Mouse (Mus musculus) urinary bladder, postnatal 4 days (tissue): Measurements from ENCODE around the gene Prpf18.
"Not testable (repeated sequence)": the region's sequence is repeated elsewhere in the genome, so short reads cannot be mapped to it uniquely, and the experiment has no call there.

Source experiments
- DNase-seq, 2 experiments: peaks; one replicate each; pipeline ENCODE4 v3.0.0; 2021 to 2022; ENCODE audit warnings: low spot score in 2 of 2

Gene Prpf18

DNA sequence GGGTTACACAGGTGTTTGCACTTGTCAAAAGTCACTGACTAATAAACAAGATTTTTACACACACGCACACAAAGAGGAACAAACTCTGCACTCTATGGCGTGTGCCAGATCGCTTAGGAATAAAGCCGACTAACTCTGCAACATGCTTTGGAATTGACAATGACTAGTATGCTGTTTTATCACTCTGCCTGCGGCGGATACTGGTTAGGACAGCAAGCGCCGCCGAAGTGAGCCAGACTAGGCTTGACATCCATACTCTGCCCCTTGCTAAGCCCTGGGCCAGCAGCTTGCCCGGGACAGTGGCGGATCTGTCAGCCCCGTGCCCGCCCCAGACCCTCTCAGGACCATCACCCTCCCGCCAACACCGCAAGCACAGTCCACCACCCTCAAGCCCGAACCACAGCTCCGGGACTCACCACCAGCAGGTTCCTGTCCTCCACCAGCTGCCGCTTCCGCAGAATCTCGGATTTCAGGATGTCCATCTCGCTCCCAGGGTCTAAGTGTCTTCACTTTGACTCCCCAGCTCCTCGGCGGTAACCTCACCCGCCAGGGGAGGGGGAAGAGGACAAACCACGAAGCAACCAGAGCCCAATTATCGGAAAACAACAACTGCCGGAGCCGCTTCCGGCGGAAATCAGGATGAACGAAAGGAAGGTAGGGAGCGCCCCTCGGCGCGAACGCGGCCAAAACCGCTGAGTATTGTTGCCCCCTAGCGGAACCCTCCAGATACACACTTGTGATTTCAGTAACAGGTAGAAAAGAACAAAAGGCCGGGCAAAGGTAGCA is at the start of gene Prpf18:
Gene Prpf18 (minus strand): TSS at position 614 of the 786 bp plus-strand sequence.
- peak; percentile 81 to 88 for DNase-seq

DNA sequence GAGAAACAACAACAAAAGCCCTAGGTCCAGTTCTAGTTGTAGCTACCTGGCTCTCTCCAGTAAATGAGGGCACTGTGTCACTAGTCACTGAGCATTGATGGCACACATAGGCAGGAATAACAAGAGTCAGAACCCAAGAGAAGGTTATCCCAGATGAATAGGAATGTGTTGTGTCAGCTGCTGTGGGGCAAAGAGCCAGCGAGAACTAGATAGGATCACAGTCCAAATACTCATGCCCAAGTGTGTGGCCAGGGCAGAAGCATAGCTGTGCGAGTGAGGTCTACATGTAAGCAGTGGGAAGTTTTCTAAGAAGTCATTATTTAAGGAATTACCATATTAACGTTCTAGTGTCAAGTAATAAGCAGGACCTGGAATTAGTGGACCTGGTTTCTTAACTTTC is 28.0 kb upstream of the Prpf18 start:
- DNase-seq = no peak

DNA sequence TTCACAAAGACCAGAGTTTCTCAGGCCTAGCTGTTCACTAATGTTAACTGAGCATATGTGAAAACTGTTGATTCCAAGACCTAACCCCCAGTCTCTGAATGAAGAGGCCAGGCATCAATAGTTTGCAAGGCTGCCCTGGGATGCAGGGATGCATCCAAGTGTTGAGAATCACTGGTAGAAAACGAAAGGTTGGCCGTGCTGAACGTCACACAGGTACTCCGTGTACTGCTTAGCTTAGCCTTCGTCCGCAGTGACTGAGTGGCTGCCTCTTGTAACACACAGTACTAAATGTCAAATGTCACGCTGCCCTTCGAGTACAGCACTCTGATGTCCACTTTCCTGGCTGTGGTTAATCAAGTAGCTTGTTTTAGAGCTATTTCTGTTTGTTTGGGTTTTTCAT is 19.7 kb upstream of the Prpf18 start:
- no peak for DNase-seq

DNA sequence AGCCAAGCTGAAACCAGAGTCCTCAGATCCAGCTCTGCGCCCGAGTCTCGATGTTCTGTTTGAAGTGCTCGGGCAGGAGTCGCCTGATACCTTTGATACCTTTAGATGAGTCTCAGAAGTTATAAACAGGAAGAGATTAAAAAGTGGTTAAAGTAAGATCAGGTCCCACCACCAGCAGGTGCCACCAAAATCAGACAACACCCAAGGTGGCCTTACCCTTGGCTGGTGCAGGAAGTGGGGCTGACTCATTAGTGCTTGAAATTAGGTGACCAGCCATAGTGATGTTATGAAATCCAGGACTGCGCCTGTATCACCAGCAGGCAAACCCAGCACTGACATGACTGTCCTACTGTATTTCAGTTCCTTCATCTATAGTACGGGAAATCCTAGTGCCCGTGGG is 17.8 kb upstream of the Prpf18 start:
- no peak for DNase-seq

DNA sequence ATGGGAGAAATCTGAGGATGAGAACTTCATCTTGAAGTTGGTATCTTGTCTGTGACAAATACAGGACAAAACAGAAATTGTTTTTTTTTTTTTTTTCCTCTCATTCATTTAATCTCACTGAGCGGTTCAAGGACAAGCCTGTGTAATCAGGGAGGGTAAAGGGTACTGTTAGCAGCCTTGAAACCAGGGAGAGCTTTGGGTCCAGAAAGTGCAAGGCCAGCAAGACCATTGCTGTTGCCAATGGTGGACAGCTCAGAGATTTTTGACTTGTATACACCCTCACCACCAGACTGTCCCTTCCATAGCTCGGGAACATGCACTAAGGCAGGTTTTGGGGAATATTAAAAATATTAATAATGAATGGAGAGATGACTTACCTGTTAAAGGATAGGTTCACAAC is 16.7 kb upstream of the Prpf18 start:
- no peak for DNase-seq

DNA sequence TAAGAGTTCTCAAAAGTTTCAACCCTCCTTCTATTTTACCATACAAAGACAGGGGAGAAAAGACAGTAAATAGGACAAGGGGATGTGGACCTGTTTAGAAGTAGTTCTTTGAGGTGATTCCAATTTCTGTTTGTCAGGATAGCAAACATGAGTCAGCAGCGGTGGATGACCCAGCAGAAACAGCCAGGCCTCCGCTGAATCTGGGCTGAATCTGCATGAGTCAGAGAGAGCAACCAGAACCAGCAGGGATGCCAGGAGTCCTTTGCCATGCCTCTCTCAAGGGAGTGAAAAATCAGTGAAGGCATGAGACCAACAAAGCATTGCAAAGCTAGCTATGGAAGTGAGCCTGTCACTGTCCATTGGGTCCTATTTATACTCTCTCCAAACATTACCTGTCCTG is 8.8 kb upstream of the Prpf18 start:
- DNase-seq = no peak

DNA sequence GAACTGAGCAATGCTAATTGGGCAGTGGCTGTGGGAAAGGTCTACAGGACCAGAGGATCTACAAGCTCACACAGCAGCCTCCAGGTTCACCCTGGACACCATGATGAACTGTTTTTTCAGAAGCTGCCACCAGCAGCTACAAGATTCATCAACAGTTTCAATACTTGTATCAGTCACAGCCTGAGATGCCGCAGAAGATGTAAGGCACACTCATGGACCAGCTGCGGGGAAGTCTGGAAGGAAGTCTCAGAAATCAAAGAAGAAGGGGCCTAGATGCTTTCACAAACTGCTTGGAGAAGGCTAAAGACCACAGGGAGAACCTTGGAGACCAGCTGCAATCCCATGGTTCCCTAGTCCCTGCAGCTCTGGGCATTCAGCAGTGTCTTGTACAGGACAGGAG is 2.3 kb downstream of the Prpf18 start:
- DNase-seq = no peak

DNA sequence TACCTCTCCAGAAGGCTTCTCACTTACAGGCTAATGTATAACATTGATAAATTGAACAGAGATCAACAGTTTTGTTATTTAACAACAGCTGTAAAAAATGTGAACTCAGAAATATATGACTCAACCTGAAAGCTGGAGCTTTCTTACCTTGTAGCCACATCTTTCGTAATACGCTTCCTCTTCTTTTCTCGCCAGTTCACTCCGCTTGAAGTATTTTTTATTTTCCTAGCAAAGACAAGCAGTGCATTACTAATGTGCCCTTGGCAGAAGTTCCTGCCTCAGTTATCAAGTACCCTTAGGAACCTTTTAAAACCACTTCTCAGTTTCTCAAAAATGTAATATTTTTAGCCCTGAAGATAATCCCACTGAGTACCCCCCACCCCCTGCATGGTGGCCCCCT is 3.8 kb downstream of the Prpf18 start:
- no peak for DNase-seq

DNA sequence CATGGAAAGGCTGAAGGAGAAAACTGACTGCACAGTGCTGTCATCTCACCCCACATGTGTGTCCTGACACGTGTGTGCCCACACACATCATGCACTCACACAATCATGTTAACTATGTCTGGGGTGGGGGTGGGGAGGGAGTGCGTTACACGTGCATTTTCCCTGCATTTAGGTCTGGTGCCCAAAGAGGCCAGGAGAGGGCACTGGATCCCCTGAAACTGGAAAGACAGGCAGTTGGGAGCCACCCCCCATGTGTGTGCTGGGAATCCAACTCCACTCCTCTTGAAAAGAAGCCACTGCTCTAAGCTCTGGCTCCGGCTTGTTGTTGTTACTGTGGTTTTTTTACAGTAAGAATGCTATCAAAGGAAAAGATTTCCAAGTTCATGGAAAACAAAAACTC is 6.8 kb downstream of the Prpf18 start:
- no peak for DNase-seq

DNA sequence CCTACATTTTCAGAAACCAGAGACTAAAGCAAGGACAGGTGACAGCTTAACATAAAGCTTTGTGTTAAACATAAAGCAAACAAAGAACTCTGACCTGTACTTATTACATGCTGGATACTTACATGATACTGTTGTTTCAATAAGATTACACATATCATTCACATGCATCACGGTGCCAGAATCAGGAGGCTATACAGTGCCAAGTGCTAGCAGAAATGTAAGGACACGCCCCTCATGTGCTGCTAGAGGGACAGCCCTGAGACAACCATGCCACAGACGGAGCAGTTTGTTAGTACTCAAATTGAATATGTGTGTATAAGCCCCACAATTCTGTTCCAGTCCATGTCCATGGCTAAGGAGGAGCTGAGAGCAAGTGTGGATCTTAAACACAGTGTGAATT is 13.7 kb downstream of the Prpf18 start:
- no peak for DNase-seq

DNA sequence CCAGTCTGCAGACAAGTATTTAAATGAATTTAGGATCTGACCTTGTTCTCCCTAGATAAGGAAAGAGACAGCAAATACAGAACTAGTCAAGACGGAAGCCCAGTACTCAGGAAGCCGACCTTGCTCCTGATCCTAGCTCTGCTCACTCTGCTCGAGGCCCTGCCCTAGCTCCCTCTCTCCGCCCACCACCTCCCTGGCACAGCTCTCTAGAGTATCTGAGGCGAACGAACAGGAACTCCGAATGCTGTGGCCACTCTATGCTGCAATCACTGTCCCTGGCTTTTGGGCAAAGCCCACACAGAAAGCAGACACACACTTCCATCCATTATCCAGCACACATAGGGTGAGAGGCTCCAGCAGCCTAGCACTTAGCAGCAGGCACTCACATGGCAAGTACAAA is 15.3 kb downstream of the Prpf18 start:
- DNase-seq = no peak

DNA sequence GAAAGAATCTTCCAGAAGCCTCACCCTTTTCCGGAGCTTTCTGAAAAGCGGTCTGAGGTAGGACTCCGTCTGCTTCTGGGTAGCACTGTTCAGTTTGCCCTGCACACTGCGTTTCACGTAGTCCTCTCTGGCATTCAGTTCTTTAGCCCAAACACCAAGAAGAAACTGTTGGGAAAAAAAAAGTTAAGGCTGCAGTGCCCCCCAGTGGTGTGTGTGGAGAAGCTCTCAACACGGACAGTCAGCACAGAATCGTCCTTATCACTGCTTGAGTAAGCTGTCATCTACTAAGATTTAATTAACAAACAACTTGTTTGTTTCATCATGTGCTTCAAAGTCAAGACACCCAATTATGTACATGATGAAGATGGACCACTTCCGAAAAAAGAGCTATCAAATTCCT is 16.1 kb downstream of the Prpf18 start:
- DNase-seq = no peak

DNA sequence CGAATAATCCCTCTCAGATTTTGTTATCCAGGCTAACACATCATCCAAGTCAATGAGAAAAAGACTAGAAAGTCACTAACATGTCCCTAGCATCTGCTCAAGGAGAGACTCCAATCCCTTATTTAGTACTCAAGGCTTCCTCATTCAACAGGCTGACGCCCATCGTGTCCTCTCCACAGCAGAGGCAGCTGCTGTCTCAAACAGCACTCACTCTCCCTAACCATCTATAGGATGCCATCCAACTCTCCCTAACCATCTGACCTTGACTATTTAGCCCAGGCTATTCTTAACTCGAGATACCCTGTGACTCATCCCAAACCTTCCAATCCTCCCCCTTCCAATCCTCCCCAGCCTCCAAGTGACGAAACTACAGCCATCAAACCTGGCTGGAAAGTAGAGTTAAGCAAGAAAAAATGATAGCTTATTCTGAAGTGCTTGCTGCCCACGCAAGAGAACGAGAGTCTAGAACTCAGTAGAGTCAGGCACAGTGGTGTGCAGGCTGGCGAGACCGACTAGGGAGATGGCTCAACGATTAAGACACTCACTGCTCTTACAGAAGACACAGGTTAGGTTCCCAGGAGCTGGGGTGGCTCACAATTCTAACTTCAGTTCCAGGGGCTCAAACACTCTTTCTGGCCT is 21.6 kb downstream of the Prpf18 start:
- DNase-seq = no peak

DNA sequence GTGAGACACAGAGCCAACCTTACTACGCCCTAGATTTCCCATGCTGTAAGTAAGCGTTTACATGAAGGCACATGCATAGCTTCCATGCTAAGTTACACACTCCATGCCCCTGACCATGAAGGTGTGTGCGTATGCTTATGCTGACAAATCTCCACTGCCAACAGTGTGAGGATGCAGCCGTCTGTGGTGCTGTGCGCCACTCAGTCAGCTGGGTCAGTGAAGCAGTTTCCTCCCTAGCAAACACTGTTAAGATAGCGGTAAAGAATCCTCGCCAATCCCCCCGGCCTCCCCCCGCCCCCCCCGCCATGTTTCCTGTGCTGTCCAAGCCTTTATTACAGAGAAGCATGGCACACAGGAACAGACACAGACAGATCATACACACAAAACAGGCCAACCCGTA is 22.4 kb downstream of the Prpf18 start:
- DNase-seq = no peak

DNA sequence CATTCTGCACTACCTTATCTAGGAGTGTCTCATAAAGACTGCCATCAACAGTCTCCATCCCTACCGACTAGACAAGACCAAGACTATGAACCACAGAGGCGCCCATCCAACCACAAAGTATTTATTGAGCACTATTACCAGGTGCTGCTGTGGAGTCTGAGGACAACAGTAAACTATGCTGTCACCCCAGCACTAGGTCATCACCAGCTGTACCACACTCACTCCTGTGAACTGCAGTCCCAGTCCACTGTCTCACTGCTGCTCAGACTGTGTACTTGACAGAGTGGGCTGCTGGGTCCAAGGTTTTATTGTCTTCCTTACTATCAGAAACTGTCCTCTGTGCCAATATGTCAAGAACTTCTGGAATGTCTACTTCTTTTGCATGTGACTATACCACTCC is 23.0 kb downstream of the Prpf18 start:
- DNase-seq = no peak

DNA sequence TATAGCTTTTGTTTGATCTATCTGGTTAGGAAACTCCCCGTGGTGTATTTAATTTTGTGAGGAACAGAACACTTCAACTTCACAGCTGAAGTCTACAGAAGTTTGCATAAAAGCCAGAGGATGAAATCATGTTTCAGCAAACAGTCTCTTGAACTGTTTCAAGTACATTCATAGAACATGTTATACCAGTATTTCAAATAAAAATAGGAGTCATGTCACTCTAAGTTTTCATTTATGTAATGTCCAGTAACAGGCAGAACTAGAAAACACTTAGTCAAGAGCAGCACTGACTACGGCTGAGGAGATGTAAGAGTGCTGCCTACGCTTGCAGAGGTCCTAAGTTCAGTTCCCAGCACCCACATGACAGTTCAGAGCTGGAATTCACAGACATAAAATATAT is 25.0 kb downstream of the Prpf18 start:
- no peak for DNase-seq

DNA sequence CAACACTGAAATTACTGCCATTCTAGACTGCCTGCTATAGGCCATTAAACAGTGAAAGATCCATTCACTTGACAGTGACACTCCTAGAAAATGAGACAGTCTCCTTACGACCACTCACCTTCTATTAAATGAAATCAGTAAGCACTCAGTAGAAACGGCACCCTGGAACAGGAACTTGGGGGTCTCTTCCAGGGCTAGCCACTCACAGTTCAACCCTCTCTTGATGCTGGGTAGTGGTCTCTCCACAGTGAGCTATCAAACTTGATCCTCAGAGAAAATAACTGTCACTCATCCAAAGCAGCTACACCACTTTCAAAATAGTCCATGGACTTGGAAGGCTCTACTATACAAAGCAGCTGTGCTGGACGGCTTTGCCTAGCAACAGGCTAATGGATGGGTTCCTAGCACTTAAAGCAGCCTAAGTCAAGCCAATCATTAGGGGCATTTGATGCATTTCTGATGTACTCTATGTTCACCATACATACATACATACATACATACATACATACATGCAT is 30.4 kb downstream of the Prpf18 start:
- no peak for DNase-seq

DNA sequence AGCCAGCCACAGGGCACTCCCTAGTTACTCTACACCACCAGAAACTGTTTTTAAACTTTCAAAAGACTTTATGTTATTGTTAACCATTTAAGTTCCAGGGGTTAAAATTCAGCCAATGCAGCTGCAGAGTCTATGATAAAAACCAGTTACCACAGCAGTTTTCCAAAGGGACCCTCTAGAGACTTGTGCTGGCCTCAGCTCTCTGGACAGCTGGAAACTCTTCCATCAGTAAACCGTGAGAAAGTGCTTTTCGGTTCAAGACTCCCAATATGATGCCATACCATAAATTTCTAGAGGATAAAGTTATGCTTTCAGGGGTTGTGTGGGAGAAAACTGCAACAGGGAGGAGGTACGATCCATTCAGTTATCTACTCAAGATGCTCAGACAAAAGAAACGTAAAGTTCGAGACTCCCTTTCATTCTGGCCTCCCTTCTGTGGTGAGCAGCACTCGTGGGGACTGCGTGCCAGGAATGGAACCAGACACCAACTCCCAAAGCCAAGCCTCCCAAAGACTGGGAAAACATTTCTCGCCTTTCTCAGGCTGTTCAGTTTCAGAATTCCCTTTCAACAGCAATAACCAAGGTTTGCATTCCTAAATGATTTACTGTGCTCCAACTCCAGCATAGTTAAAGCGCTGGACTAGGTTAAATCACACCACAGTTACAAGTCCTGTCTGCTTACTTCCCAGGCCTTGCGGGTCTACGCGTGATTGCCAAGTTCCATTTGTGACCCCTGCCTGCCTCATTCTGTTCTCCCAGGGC is 31.1 kb downstream of the Prpf18 start:
- peak in 1 of 2 experiments; percentile 43 for DNase-seq

DNA sequence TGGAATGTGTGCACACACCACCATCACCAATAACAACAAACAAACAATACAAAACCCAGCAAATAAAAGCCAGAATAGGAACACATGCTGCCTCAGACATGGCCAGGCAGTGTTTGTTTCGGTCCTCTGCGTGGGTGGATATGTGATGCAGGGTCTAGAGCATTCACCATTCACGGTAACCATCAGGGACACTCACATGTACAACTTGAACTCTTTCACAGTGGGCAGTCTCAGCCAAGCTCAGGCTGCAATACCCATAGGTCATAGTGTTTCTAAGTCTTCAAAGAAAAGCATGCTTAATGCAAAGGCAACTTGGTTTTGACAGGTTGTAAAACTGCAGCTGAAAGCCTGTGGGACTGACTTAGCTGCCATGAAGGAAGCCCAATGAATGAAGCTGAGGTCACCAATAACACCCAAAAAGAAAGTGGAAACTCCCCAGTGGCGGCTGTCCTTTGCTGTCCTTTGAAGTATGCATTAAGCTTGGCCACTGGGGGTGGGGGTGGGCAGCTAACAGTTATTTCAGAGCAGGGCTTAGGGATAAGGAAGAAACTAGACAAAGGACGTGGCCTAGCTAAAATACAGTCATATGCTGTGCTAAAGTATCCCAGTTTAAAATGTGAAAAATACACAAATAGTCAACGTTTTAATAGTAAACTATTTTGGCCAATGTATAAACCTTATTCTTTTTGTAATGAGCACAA is 31.9 kb downstream of the Prpf18 start:
- no peak for DNase-seq

DNA sequence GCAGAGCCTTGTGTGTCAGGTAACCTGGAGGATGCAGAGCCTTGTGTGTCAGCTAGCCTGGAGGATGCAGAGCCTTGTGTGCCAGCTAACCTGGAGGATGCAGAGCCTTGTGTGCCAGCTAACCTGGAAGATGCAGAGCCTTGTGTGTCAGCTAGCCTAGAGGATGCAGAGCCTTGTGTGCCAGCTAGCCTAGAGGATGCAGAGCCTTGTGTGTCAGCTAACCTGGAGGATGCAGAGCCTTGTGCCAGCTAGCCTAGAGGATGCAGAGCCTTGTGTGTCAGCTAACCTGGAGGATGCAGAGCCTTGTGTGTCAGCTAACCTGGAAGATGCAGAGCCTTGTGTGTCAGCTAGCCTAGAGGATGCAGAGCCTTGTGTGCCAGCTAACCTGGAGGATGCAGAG is 32.8 kb downstream of the Prpf18 start:
- not testable (repeated sequence) for DNase-seq

DNA sequence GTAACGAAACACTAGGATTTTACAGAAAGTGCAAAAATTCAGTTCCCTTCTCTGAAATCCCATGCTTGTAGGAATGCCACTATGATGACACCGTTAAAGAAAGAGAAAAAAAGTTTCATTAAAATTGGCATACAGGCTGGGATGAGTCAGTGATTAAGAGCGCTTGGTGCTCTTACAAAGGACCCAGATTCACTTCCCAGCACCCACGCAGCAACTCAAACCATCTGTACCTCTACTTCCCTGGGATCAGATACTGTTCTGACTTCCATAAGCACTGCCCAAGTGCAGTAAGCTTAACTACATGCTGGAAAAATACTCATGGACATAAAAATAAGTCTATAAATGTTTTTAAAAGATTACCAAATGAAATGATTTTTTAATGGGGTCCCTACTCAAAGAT is 34.9 kb downstream of the Prpf18 start:
- DNase-seq = no peak

DNA sequence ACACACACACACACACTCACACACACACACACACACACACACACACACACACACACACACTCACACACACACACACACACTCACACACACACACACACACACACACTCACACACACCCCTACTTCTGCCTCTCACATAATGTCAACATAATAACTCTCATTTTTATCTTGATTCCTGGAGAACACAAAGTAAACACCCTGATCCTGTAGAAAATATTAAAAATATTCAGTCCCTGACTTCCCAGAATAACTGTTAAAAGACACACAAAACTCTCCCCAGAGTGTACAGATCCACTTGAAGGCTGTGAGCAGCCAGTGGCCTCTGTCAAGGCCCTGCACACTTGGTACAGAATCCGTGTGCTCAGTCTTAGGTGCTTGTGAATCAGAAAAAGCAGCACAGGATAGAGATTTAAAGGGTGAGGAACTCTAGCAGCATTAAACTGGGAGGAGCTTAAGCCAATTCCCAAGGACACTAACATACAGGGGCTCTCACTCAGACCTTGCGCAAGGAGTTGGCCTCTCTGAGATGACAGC is 36.8 kb downstream of the Prpf18 start:
- no peak for DNase-seq
